Mouse (Mus musculus) adipose tissue, adult 10 weeks (tissue): Measurements from ENCODE around the gene Dap. TPM values are rescaled to one million over a fixed set of nuclear protein-coding genes. Genes with fewer than 3 reads are reported as not detected.

ENCODE experiments used
- polyA plus RNA-seq: library from polyadenylated mRNA; stranded (reverse); fragments of 350-450 nt; fragmentation: Illumina TruSeq; extraction: RNeasy Lipid Tissue Mini Kit (QIAGEN cat#74804); gene quantifications from one replicate; pipeline ENCODE4 v1.2.3, GENCODE M21; 2014; ENCODE audit warnings: low read depth, low replicate concordance

Dap gene
- 276 TPM for polyA plus RNA-seq

DNA sequence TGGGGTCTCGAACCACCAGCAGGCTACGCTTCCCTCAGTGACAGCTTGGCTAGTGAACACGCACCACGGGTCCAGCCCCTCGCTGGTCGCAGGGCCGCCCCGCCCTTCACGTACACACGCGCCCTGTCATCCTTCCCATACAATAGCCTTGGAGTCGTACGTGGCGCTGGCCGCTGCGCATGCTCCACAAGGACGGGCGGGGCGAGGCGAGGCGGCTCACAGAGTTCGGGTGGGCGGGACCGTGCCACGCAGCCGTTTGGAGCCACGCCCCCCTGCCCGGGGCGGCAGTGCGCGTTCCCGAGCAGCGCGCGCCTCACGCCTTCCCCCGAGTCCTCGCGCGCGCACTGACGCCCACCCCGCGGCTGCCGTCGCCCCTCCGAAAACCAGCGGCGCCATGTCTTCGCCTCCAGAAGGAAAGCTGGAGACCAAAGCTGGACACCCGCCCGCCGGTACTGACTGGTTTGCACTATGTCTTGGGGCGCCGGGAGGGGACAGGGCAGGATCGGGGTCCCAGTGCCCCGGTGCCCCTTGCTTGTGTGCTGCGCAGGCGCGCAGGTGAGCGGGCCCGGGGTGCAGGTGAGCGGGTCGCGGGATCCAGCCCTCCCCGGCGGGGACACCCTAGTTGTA lies at the start of gene Dap:
Gene Dap (plus strand): TSS at position 180 of the 627 bp plus-strand sequence.

Other genes starting within 250 kb of the Dap start
- 1.0 TPM for gene Ankrd33b, start 143.4 kb downstream of the Dap start, polyA plus RNA-seq
- gene Ropn1l, start 229.4 kb downstream of the Dap start, polyA plus RNA-seq = 32.8 TPM